Mouse (Mus musculus) v-Abl transformed pro-B cells (cell line): Measurements from ENCODE around the gene Sned1.
"Not testable (repeated sequence)": the region's sequence is repeated elsewhere in the genome, so short reads cannot be mapped to it uniquely, and the experiment has no call there.

Experiments
- in situ Hi-C, 2 experiments: fragments of 400-800 bp; cut with MboI; formaldehyde crosslinking; loops; one replicate each; pipeline ENCODE4 v1.15.1; 2025; ENCODE audit not compliant: unreplicated experiment in 2 of 2

The Sned1 gene

GRCm38 (mm10) chr1:93294491-93294890 is 58.9 kb downstream of the Sned1 start:
- in situ Hi-C loops: not testable (repeated sequence)

DNA sequence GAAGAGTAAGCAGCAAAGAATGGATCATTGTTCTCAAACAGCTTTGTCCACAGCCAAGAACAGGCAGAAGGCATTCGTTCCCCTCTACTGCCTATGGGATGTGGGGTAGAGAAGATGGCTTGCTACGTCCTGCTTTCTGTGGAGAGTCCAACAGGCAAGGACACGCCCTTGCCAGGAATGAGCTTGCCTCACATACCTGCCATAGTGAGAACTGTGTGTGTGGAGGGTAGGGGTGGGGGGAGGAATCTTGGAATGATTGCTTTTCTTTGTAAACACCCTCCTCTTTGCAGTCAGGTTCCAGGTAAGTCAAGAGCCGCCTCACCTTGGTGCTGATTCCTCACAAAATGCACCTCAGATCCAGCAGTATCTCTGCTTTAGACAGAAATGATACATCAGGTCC is 64.2 kb downstream of the Sned1 start:
- in situ Hi-C loops: loop anchor here in 1 of 2 experiments (10.0 kb wide), 1 partner anchor 75 kb away; no protein-coding TSS in a partner anchor

DNA sequence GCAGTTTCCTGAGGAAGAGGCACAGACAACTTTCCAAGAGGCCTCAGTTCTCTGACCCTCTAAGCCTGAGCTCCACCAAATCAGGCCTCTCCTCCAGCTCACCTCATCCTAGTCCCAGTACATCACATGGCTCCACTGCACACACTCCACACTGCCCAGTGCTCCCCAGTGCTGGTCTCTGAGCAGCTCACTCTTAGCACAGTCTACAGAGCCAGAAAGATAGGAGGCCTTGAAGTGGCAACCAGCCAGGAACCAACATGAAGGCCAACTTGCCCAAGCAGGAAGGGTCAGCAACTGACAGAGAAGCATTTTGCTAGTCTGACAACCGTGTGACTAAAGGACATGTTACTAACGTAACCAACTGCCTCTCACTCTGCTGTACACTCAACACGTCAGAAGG is 64.9 kb downstream of the Sned1 start:
- in situ Hi-C loops: loop anchor here in 1 of 2 experiments (10.0 kb wide), 1 partner anchor 76 kb away; no protein-coding TSS in a partner anchor

- in situ Hi-C loops: loop anchor here in 1 of 2 experiments (10.0 kb wide), 1 partner anchor 81 kb away; no protein-coding TSS in a partner anchor
Measured at GRCm38 (mm10) chr1:93305581-93306337, 70.1 kb downstream of the Sned1 start, which contains the start of gene Mterf4. Mterf4 (minus strand) TSS chr1:93305915.

DNA sequence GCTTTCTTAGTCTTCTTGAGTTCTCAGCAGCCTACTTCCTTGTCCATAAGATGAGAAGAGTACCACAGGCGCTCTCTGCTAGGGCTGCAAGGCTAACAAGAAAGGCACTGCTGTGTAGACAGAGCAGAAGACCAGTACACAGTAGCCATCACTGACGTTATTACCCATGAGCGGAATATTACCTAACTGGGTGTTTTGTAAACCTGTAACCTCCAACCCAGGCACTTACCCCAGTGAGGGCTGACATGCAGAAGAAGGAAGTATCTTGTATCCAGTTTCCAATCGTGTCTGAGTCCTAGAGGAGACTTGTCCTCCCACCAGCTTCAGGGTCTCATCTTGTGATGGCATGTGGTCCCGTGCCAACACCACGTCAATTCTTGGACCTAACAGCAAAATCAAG is 88.3 kb downstream of the Sned1 start:
- in situ Hi-C loops: no loop called here

DNA sequence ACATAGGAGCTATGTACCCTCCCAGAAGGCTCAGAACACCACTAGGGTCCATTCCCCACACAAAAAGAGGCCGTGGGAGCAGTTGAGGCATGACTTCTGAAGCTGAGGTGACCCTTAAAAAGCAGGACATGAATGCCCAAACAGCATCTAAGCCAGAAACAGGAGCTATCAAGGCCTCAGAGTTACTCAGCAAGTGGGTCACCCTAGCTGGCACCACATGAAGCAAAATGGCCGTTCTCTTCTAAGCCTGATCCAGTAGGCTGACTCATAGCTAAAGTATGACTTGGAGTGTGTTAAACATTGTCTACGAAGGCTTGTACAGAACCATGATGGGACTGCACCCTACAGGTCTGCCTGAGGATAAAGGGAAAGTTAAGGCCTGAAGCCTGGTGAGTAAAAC is 90.8 kb downstream of the Sned1 start:
- in situ Hi-C loops: no loop called here

- in situ Hi-C loops: no loop called here
Measured at GRCm38 (mm10) chr1:93334621-93335020, 99.0 kb downstream of the Sned1 start.

- in situ Hi-C loops: loop anchor here (5.0 to 10.0 kb wide), 3 partner anchors 118 to 168 kb away; no protein-coding TSS in a partner anchor
Measured at GRCm38 (mm10) chr1:93342648-93343503, 107.2 kb downstream of the Sned1 start, which contains the start of the genes Ppp1r7 and Pask. Ppp1r7 (plus strand) TSS chr1:93342854. Pask (minus strand) TSS chr1:93343482.

DNA sequence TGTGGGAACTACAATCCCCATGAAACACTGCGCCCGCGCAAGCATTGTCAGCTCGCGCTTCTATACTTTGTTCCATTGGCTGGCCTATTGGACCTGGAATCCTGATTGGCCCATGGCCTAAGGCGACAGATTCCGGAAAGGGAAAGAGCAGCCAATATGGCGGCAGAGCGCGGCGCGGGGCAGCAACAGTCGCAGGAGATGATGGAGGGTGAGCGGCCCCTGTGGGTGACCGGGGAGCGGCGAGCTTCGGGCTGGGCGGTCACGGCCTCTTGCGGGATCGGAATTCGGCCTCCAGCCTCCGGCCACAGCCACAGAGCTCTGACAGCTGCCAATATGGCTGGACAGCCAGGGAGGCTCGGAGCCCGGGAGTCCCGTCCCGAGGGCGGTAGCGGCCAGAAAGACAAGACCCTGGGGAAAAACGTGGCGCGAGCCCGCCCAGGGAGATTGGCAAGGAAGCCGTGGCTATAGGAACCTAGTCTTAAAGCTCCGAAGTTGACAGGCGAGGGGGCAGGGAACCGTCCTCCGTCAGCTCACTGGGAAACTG is 107.9 kb downstream of the Sned1 start:
- in situ Hi-C loops: loop anchor here (5.0 to 10.0 kb wide), 3 partner anchors 119 to 169 kb away; no protein-coding TSS in a partner anchor

DNA sequence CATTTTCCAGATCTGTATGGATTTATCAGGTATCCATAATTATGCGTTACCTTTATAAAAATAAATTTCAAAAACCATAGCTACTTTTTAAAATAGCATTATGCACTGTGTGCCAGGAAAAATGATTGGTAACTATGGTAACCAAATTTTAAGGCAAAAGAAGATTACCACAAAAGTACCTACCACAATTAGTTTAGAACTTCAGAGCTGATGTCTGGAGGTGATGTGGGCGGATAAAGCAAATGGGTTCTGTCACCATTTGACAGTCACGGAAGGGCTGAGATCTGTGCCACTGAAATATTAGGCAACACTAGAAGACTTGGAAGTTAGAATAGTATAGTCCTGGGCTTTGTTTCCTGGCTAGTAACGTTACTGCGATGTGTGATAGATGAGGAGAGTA is 111.5 kb downstream of the Sned1 start:
- in situ Hi-C loops: loop anchor here (5.0 to 10.0 kb wide), 3 partner anchors 122 to 175 kb away; no protein-coding TSS in a partner anchor

GRCm38 (mm10) chr1:93349701-93350100 is 114.1 kb downstream of the Sned1 start:
- in situ Hi-C loops: loop anchor here (5.0 to 10.0 kb wide), 3 partner anchors 125 to 177 kb away; no protein-coding TSS in a partner anchor
